Mouse (Mus musculus): ENCODE results near the gene Nfic. TPM values are rescaled to one million over a fixed set of nuclear protein-coding genes. Genes with fewer than 3 reads are reported as not detected.

The Nfic gene
- polyA plus RNA-seq, 1 experiment from 2014 or later = 82.8 TPM

DNA sequence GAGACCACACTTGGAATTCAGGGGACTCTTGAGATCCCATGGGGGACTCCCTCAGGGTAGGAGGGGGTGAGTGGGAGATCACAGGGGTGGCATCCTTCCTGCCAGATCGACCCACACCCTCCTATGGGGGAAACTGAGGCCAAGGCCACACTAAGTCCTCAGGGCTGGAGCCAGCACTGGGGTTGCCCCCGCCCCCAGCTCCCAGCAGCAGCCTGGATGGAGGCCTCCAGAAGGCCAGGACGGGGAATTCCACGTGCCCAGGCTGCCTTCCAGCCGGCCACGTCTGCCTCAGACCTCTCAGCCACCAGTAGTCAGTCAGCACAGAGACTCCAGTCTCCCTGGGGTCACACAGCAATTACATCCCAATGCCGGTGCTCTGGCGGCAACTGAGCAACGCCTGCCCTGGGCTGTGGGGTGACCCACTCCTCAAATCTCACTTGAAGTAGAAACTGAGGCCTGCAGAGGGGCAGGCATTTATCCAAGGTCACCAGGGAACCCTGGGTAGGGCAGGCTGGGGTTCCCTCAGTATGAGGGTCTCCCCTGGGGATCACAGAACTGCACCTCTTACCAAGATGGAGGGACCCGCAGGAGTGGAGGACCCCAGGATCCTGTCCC is 30.1 kb downstream of the Nfic start:
- 33% methylated on average over 10 of the region's 10 CpGs for WGBS
- no peak for ATAC-seq (ENCODE audit: low FRiP score, low read depth)
- Histone ChIP-seq H3K9me3 (no peaks in the 10 kb centered on the region), H3K4me2 (replicated peaks) (peak overlapping the region; percentile 85), H3K4me3 (peak overlapping the region; percentile 68), H3K27ac (peak overlapping the region; percentile 48), H3K36me3 (peaks cover 9% of the 10 kb centered on the region), H3K27me3 (peaks cover 45% of the 10 kb centered on the region), H3K9ac (peak overlapping the region; percentile 84), H3K4me1 (peaks cover 39% of the 10 kb centered on the region)

DNA sequence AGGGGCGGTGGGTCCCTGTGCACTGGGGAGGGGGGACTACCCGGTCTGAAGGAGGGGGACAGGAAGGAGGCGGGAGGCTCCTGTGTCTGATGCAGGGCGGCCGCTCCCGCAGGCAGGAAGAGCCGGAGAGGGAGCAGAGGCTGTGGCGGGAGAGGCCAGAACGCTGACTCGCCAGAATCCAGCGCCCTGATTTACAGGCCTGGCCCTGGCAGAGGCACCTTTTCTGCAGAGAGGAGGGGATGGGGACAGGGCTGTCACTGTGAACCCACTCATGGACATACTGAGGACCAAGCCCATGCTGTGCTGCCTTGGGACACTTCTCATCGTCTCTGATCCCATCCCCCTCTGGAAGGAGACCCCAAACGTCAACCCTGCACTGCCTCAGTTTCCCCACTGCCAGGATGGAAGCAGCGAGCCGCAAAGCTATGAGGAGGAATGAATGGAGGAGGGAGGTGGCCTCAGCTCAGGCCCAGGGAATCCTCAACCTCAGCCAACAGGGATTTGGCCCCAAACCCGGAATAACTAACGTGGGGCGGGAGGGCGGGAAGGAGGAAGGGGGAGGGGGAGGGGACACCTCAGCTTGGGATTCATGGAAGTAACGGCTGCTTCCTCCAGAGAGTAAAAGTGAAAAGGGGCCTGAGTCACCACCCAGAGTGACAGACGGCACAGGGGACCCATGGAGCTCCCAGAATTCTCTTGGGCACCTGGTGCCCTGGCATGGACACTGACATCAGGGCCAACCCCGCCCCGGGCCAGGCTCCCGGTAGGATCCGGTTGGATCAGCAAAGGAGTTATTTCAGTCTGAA is 31.0 kb downstream of the Nfic start:
- Histone ChIP-seq H3K4me2 (replicated peaks) (peak overlapping the region; percentile 85), H3K27ac (peak overlapping the region; percentile 48; the same call in 1 of the 2 replicates), H3K36me3 (peaks cover 18% of the 10 kb centered on the region), H3K9ac (peak overlapping the region; percentile 84), H3K4me1 (peaks cover 35% of the 10 kb centered on the region), H3K9me3 (no peaks in the 10 kb centered on the region), H3K4me3 (peak overlapping the region; percentile 68), H3K27me3 (peaks cover 45% of the 10 kb centered on the region)
- no peak for ATAC-seq (ENCODE audit: low FRiP score, low read depth)
- 3% methylated on average over 25 of the region's 25 CpGs for WGBS

DNA sequence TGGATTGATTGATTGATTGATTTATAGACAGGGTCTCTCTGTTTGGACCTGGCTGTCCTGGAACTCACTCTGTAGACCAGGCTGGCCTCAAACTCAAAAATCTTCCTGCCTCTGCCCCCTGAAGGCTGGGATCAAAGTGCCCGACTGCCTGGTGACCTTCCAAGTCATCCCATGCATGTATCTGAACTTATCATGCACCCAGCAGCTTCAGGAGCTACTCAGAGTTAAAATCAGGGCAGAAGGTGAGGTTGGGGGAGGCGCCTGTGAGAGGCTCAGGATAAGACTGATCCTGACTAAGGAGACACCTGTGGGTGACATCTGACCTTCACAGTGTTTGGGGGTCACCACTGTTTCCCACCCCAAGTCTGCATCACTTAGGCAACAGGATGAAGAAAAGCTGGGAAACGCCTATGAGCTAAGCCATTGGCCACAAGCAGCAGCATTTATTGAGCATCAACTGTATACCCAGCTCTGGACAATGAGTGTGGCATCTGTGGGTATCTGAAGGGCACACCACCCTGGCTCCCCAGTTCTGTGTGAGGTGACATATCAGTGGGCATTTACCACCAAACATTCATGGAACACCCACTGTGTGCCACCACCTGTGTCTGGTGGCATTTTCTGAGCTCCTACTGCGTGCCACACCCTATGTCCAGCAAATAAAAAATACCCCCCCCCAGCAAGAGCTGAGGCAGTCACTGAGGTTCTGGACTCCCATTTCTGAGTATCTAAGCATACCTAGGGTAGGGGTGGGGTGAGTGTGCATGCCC is 31.8 kb downstream of the Nfic start:
- Histone ChIP-seq H3K36me3 (peaks cover 25% of the 10 kb centered on the region), H3K27me3 (peaks cover 39% of the 10 kb centered on the region), H3K9me3 (no peaks in the 10 kb centered on the region), H3K4me1 (peaks cover 42% of the 10 kb centered on the region), H3K4me2 (replicated peaks) (peak overlapping the region; percentile 85), H3K27ac (peak overlapping the region; percentile 34; the same call in 1 of the 2 replicates), H3K4me3 (peak overlapping the region; percentile 68; the same call in 1 of the 2 replicates), H3K9ac (peak overlapping the region; percentile 25)
- 61% methylated on average over 4 of the region's 4 CpGs for WGBS
- no peak for ATAC-seq (ENCODE audit: low FRiP score, low read depth)

DNA sequence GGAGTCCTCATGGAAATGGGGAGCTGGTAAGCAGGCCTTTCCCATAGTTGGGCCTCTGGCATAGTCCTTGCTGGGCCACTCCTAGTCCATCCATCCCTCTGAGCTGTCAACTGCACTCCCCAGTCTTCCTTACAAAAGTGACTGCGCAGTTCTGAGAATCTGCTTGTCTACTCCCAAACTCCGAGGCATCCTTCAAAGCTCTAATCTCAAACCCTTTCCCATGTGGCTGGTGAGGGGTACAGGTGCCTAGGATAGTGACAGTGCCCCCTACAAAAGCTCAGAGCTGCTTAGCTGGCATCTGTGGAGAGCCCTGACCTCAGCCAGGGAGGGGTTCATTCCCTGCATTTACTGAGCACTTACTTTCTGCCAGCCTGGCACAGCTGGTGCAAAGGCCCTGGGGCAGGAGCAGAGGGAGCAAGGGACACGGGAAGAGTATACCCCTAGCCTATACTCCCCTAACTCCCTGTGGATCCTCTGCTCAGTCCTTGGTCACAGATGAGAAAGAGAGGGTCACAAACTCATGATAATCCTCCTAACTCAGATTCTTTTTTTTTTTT is 32.7 kb downstream of the Nfic start:
- Histone ChIP-seq H3K9ac (no peak overlapping the region), H3K36me3 (peaks cover 26% of the 10 kb centered on the region), H3K4me3 (no peak overlapping the region), H3K4me1 (peaks cover 52% of the 10 kb centered on the region), H3K9me3 (no peaks in the 10 kb centered on the region), H3K27me3 (peaks cover 30% of the 10 kb centered on the region), H3K27ac (no peak overlapping the region), H3K4me2 (replicated peaks) (no peak overlapping the region)
- WGBS = 77% methylated on average over 3 of the region's 3 CpGs
- ATAC-seq (ENCODE audit: low FRiP score, low read depth) = no peak

DNA sequence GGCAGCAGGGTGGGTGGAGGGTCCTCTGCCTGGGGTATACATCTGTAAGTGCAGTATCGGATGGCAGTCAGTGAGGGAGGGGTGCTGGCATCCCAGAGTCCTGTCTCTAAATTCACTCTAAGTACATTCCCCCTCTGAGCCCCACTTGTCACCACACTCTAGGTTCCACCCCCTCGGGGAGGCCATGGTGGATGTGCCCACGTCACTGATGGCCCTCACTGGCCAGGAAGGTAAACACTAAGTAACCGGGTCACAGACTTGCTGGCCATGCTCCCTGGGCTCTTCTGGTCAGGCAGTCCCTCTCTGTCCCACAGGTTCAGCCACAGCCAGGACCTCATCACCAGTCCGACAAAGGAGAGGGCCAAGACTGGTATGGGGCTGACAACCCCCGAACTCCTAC is 33.2 kb downstream of the Nfic start:
- peaks cover 54% of the 10 kb centered on the region for H3K4me1 ChIP-seq
- H3K4me2 ChIP-seq (replicated peaks) = no peak overlapping the region
- no peaks in the 10 kb centered on the region for H3K9me3 ChIP-seq
- WGBS = 80% methylated on average over 6 of the region's 6 CpGs
- H3K36me3 ChIP-seq = peaks cover 26% of the 10 kb centered on the region
- H3K4me3 ChIP-seq = no peak overlapping the region
- H3K27me3 ChIP-seq = peaks cover 24% of the 10 kb centered on the region
- ATAC-seq (ENCODE audit: low FRiP score, low read depth) = no peak
- no peak overlapping the region for H3K9ac ChIP-seq
- H3K27ac ChIP-seq = no peak overlapping the region

DNA sequence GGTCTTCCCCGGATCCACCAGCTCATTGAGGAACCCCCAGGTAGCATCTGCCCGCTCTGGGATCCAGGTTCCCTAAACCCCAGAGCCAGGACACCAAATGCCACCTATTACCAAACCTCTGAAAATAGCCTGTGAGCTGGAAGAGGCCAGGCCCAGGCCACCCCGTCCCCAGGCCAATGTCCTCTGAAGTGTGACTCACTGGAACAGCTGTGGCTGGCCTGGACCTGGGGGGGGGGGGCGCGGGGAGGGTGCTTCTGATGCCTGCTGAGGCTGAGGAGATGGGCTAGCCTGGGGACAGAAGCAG is 33.7 kb downstream of the Nfic start:
- WGBS = 77% methylated on average over 3 of the region's 5 CpGs
- Histone ChIP-seq H3K27ac (no peak overlapping the region), H3K27me3 (peaks cover 20% of the 10 kb centered on the region), H3K9ac (no peak overlapping the region), H3K4me1 (peaks cover 55% of the 10 kb centered on the region), H3K4me3 (no peak overlapping the region), H3K9me3 (no peaks in the 10 kb centered on the region), H3K36me3 (peaks cover 26% of the 10 kb centered on the region), H3K4me2 (replicated peaks) (no peak overlapping the region)
- no peak for ATAC-seq (ENCODE audit: low FRiP score, low read depth)

DNA sequence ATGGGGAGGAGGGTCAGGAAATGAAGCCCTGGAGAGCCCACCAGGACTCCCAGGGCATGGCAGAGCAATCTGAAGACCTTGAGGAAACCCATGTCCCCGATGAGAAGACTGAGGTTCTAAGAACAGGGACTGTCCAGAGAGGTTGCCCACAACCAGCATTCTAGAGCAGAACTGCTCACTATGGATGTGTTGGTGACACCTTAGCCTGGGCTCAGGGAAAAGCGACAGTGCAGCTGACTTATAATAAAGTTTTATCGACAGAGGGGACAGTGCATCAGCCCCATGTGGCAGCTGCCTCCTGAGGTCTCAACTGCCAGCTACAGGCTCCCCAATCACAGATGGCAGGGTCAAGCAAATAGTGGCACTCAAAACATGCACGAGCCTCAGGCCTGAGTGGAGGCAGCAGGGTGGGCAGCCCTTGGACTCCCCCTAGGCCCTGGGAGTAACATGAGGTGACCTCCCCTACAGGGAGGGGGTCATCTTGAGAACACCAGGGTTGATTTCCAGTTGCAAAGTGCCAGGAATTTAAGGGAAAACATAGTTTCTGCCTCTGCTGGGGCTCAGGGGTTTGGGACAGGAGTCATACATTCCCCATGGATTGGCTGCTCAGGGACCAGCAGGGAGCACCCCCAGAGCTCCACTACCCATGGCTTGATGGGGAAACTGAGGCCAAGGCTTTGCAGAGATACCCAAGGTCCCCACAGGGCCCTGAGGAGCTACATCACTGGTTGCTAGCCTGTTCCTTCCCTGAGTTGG is 34.2 kb downstream of the Nfic start:
- Histone ChIP-seq H3K9me3 (no peaks in the 10 kb centered on the region), H3K27me3 (peaks cover 18% of the 10 kb centered on the region), H3K4me1 (peaks cover 55% of the 10 kb centered on the region), H3K36me3 (peaks cover 26% of the 10 kb centered on the region), H3K27ac (no peak overlapping the region), H3K4me3 (no peak overlapping the region), H3K9ac (no peak overlapping the region), H3K4me2 (replicated peaks) (no peak overlapping the region)
- no peak for ATAC-seq (ENCODE audit: low FRiP score, low read depth)
- WGBS = 73% methylated on average over 4 of the region's 4 CpGs

DNA sequence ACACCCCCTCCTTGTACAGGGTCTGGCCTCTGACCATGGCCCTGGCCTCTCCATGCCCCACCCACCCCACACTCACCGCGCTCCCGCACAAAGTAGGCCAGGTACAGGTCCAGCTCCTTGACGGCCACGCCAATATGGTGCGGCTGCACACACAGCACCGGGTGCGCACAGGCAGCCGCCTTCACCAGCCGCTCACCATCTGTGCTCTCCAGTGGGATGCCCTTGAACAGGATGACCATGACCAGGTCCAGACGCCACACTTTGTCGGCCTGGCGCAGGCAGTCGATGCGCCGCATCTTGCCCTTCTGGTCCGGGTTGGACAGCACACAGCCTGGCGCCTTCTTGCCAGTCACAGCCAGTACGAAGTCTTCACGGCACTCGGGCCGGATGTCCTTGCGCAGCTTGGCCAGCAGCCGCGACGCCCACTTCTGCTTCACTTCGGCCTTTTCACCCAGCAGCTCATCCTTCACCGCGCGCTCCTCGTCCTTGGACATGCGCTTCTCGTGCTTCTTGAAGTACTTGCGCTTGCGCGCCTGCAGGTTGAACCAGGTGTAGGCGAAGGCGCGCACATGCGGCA is 35.2 kb downstream of the Nfic start:
- Histone ChIP-seq H3K4me3 (no peak overlapping the region), H3K4me2 (replicated peaks) (no peak overlapping the region), H3K27me3 (peaks cover 11% of the 10 kb centered on the region), H3K9me3 (no peaks in the 10 kb centered on the region), H3K4me1 (peaks cover 57% of the 10 kb centered on the region), H3K36me3 (peaks cover 28% of the 10 kb centered on the region), H3K27ac (no peak overlapping the region), H3K9ac (no peak overlapping the region)
- no peak for ATAC-seq (ENCODE audit: low FRiP score, low read depth)
- 83% methylated on average over 40 of the region's 40 CpGs for WGBS

DNA sequence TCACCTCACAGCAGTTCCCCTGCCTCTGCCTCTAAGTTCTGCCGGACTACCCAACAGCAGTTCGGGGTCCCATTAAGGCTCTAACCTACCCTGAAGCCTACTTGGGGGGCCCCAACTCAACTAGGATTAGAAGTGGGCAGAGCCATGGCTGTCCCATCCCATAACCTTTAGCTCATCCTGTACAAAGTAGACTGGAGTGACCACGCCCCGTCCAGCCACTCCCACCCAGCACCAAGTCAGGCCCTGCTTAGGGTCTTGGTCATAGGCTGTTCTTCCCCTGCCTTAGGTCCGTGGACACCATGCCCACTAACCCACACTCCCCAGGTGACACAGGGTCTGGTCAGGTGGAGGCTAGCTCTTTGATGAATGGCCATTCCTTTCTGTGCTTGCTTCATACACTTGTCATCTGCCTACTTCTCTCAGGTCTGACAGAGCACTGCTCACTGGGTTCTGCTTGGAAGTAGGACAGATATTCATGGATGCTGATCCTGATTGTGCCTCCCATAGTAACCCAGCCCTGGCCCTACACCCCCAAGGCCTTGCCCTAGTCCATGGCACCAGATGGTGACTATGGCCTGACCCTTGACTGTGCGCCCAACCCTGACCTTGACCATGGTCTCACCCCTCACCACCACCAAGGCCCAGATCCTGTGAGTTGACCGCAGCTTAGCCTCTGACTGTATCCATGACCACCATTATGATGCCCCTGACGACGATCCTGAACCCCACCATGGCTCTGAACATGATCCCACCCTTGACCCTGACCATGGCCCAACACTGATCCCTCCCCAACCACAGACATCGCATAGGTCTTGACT is 36.1 kb downstream of the Nfic start:
- Histone ChIP-seq H3K4me2 (replicated peaks) (no peak overlapping the region), H3K27me3 (peaks cover 5% of the 10 kb centered on the region; the same call in 1 of the 2 replicates), H3K9me3 (no peaks in the 10 kb centered on the region), H3K36me3 (peaks cover 34% of the 10 kb centered on the region), H3K4me1 (peaks cover 57% of the 10 kb centered on the region), H3K4me3 (no peak overlapping the region), H3K27ac (no peak overlapping the region), H3K9ac (no peak overlapping the region)
- ATAC-seq (ENCODE audit: low FRiP score, low read depth) = no peak
- WGBS = 91% methylated on average over 10 of the region's 10 CpGs

DNA sequence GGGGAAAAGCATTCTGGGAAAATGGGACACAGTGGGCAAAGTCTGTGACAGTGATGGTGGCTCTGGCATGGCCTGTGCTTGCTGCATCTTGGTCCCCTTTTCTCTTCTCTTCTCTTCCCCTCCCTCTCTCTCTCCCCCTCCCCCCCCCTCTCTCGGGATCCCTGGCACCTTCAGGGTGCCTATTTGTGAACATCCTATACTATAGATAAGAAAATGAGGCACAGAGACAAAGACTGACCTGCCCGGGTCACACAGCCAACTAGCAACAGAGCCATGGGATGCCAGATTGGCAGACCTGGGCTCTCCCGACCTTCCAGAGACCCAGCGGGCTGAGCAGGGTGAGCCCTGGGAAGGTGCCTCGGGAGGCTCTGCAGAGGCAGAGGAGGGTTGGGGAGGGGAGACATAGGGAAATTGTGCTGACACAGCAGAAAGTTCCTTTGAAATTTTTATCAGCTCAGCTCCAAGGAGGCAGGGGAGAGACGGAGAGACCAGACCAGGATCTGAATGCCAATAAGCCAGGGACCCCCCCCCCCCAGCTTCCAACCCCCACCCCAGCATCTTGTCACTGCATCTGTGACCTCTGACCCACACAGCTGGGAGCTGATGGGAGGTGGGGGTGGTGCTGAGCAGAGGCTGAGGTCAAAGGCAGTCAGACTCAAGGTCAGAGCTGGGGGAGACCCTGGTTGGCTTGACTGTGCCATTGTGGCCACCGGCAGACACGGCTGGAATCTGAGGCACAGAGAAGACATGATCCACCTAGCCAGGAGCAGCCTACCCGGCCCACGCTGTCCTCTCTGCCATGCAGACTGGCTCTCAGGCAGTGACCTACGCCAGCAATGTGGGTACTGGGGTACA is 37.0 kb downstream of the Nfic start:
- no peaks in the 10 kb centered on the region for H3K27me3 ChIP-seq
- peaks cover 59% of the 10 kb centered on the region for H3K4me1 ChIP-seq
- H3K27ac ChIP-seq = 0 out of 2 replicates have a peak overlapping the region, but pooled peaks have one; percentile 91
- ATAC-seq (ENCODE audit: low FRiP score, low read depth) = no peak
- no peak overlapping the region for H3K4me2 ChIP-seq (replicated peaks)
- H3K9ac ChIP-seq = 0 out of 2 replicates have a peak overlapping the region, but pooled peaks have one; percentile 65
- no peak overlapping the region for H3K4me3 ChIP-seq
- peaks cover 34% of the 10 kb centered on the region for H3K36me3 ChIP-seq
- no peaks in the 10 kb centered on the region for H3K9me3 ChIP-seq
- WGBS = 51% methylated on average over 11 of the region's 11 CpGs
